Mouse (Mus musculus): ENCODE data around the gene Cxcr5. TPM values are rescaled to one million over a fixed set of nuclear protein-coding genes. Genes with fewer than 3 reads are reported as not detected.

The Cxcr5 gene
- polyA plus RNA-seq, 1 experiment from 2014 or later = not detected

DNA sequence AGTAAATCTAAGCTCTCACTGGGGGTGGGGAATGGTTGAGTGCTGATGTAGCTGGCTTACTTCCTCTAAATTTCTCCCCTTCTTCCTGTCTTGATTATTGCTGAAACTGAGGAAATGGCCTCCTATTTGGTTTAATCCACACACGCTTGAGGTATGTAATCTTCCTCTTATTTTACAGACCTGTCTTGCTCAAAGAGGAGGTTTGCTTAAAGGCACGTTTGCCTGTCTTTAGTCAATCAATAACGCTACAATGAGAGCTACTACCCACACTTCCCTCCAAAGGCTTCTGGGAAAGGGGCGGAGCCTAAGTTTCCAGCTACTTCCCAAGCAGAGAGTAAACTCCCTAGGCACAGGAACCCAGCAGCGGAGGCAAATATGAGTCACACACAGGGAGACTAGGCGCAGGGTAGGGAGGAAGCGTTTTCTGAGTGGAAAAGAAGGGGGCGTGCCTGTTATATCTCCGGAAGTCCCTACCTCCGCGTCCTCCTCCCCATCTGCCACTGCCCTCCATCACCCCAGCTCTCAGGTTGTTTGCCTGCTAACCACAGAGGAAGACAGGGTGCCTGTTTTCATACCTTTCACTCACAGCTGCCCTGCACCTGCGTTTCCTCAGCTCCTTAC is 46.4 kb downstream of the Cxcr5 start:
- WGBS = 65% methylated on average over 12 of the region's 12 CpGs

GRCm38 (mm10) chr9:44514147-44514546 is 47.5 kb downstream of the Cxcr5 start:
- H3K4me3 ChIP-seq (replicated peaks) = no peak overlapping the region
- no peak overlapping the region for H3K27ac ChIP-seq
- H3K36me3 ChIP-seq = peaks cover 3% of the 10 kb centered on the region
- ATAC-seq (ENCODE audit: insufficient number of reproducible peaks, insufficient read depth, low FRiP score, low TSS enrichment, low read depth) = no peak
- peaks cover 30% of the 10 kb centered on the region for H3K4me1 ChIP-seq (replicated peaks)
- no peaks in the 10 kb centered on the region for H3K9me3 ChIP-seq
- H3K9ac ChIP-seq (replicated peaks) = no peak overlapping the region
- H3K4me2 ChIP-seq = no peak overlapping the region
- H3K27me3 ChIP-seq = peaks cover 5% of the 10 kb centered on the region
- WGBS = 89% methylated on average over 5 of the region's 5 CpGs

More for the DNA sequence above, 46.4 kb downstream of the Cxcr5 start:
- H3K4me2 ChIP-seq = no peak overlapping the region
- ATAC-seq (ENCODE audit: insufficient number of reproducible peaks, insufficient read depth, low FRiP score, low TSS enrichment, low read depth) = no peak
- H3K9me3 ChIP-seq = no peaks in the 10 kb centered on the region
- H3K9ac ChIP-seq (replicated peaks) = no peak overlapping the region
- peaks cover 19% of the 10 kb centered on the region for H3K4me1 ChIP-seq (replicated peaks)
- H3K4me3 ChIP-seq (replicated peaks) = no peak overlapping the region
- H3K36me3 ChIP-seq = no peaks in the 10 kb centered on the region
- H3K27ac ChIP-seq = no peak overlapping the region
- H3K27me3 ChIP-seq = no peaks in the 10 kb centered on the region

- 73% methylated on average over 20 of the region's 20 CpGs for WGBS
- H3K4me3 ChIP-seq (replicated peaks) = no peak overlapping the region
- H3K27me3 ChIP-seq = peaks cover 10% of the 10 kb centered on the region
- peaks cover 36% of the 10 kb centered on the region for H3K4me1 ChIP-seq (replicated peaks)
- H3K36me3 ChIP-seq = peaks cover 8% of the 10 kb centered on the region
- H3K9me3 ChIP-seq = no peaks in the 10 kb centered on the region
- no peak overlapping the region for H3K27ac ChIP-seq
- no peak overlapping the region for H3K4me2 ChIP-seq
- ATAC-seq (ENCODE audit: insufficient number of reproducible peaks, insufficient read depth, low FRiP score, low TSS enrichment, low read depth) = no peak
- H3K9ac ChIP-seq (replicated peaks) = no peak overlapping the region
Observed at GRCm38 (mm10) chr9:44513610-44514009, 48.1 kb downstream of the Cxcr5 start.

- no peaks in the 10 kb centered on the region for H3K9me3 ChIP-seq
- H3K4me1 ChIP-seq (replicated peaks) = peaks cover 37% of the 10 kb centered on the region
- ATAC-seq (ENCODE audit: insufficient number of reproducible peaks, insufficient read depth, low FRiP score, low TSS enrichment, low read depth) = no peak
- H3K4me2 ChIP-seq = no peak overlapping the region
- peaks cover 12% of the 10 kb centered on the region for H3K27me3 ChIP-seq
- 86% methylated on average over 11 of the region's 11 CpGs for WGBS
- H3K4me3 ChIP-seq (replicated peaks) = no peak overlapping the region
- H3K9ac ChIP-seq (replicated peaks) = no peak overlapping the region
- peaks cover 13% of the 10 kb centered on the region for H3K36me3 ChIP-seq
- no peak overlapping the region for H3K27ac ChIP-seq
Observed at GRCm38 (mm10) chr9:44513121-44513520, 48.6 kb downstream of the Cxcr5 start.

GRCm38 (mm10) chr9:44512717-44513003 is 49.0 kb downstream of the Cxcr5 start:
- Histone ChIP-seq H3K4me2 (no peak overlapping the region), H3K4me1 (replicated peaks) (peaks cover 37% of the 10 kb centered on the region), H3K27me3 (peaks cover 12% of the 10 kb centered on the region), H3K36me3 (peaks cover 18% of the 10 kb centered on the region), H3K4me3 (replicated peaks) (no peak overlapping the region), H3K9me3 (no peaks in the 10 kb centered on the region), H3K9ac (replicated peaks) (no peak overlapping the region), H3K27ac (no peak overlapping the region)
- no peak for ATAC-seq (ENCODE audit: insufficient number of reproducible peaks, insufficient read depth, low FRiP score, low TSS enrichment, low read depth)
- 73% methylated on average over 3 of the region's 3 CpGs for WGBS

DNA sequence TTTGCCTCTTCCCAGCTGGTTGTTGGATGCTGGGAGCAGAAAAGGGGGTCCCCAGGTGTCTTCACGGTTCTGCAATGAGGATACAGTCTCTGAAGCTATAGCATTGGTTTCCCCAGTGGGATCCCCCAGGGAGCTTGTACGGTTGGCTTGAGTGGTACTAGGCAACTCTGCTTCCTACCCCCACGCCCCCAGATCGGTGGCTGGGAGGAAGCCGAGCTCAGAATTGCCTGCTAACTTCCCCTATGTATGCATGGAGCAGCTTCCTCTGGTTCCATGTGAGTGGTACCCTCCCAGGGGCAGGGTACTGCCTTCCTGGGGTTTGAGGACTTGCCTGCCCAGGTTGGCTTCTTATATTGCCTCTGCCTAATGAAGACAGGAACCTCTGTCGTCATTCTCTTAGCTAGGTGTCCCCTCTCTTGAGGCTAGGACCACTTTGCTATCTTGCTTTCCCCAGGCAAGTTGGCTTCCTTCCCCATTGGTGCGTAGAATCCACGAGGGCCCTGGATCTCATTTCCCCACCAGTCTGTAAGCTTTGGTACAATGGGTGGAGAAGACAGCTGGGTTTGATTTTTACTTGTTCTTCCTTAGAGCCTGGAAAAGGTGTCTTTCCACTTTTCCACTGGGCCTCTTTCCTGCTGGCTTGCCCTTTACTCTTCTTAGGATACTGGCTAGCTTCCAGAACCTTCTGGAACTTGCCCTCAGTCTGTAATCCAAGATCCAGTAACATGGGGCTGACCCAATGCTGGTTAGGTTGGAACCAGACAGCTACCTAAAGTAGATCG is 49.6 kb downstream of the Cxcr5 start:
- Histone ChIP-seq H3K4me3 (replicated peaks) (no peak overlapping the region), H3K9ac (replicated peaks) (no peak overlapping the region), H3K27me3 (peaks cover 12% of the 10 kb centered on the region), H3K27ac (no peak overlapping the region), H3K9me3 (no peaks in the 10 kb centered on the region), H3K36me3 (peaks cover 23% of the 10 kb centered on the region), H3K4me1 (replicated peaks) (peaks cover 37% of the 10 kb centered on the region), H3K4me2 (no peak overlapping the region)
- ATAC-seq (ENCODE audit: insufficient number of reproducible peaks, insufficient read depth, low FRiP score, low TSS enrichment, low read depth) = no peak
- 77% methylated on average over 9 of the region's 9 CpGs for WGBS

- H3K4me3 ChIP-seq (replicated peaks) = no peak overlapping the region
- no peaks in the 10 kb centered on the region for H3K9me3 ChIP-seq
- no peak overlapping the region; the same call in 1 of the 2 replicates for H3K9ac ChIP-seq (replicated peaks)
- H3K27me3 ChIP-seq = peaks cover 12% of the 10 kb centered on the region
- 63% methylated on average over 5 of the region's 5 CpGs for WGBS
- no peak for ATAC-seq (ENCODE audit: insufficient number of reproducible peaks, insufficient read depth, low FRiP score, low TSS enrichment, low read depth)
- H3K27ac ChIP-seq = peak overlapping the region; percentile 50; the same call in 1 of the 2 replicates
- no peak overlapping the region for H3K4me2 ChIP-seq
- peaks cover 37% of the 10 kb centered on the region for H3K4me1 ChIP-seq (replicated peaks)
- peaks cover 34% of the 10 kb centered on the region for H3K36me3 ChIP-seq
Observed at GRCm38 (mm10) chr9:44510872-44511601, 50.6 kb downstream of the Cxcr5 start.

DNA sequence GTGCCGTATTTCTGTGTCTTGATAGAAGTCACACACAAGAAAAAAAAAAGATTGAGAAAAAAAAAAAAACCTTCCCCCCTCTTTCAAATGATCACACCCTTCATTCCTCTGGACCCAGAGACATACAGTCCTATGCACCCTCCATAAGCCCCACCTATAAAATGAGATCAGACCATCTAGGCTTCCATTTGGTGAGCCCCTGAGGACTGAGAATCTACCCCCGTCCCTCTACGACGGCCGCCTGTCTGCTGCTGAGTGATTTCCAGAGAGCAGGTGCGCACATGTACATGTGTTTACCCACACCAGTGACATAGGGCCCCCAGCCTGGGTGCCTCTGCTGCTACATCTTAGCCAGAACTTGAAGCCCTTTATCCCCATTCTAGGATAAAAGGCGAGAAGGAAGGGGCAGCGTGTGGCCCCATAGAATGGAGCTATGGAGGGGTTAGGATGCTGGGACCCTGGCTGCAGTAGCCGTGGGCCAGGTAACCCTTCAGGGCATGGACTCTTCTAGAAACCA is 51.3 kb downstream of the Cxcr5 start:
- Histone ChIP-seq H3K27ac (no peak overlapping the region), H3K4me2 (peak overlapping the region; percentile 57), H3K4me3 (replicated peaks) (peak overlapping the region; percentile 27; the same call in 1 of the 2 replicates), H3K9ac (replicated peaks) (no peak overlapping the region), H3K4me1 (replicated peaks) (peaks cover 42% of the 10 kb centered on the region), H3K27me3 (peaks cover 12% of the 10 kb centered on the region), H3K36me3 (peaks cover 40% of the 10 kb centered on the region), H3K9me3 (no peaks in the 10 kb centered on the region)
- WGBS = 29% methylated on average over 9 of the region's 9 CpGs
- no peak for ATAC-seq (ENCODE audit: insufficient number of reproducible peaks, insufficient read depth, low FRiP score, low TSS enrichment, low read depth)

- peak overlapping the region; percentile 57 for H3K4me2 ChIP-seq
- peaks cover 47% of the 10 kb centered on the region for H3K36me3 ChIP-seq
- ATAC-seq (ENCODE audit: insufficient number of reproducible peaks, insufficient read depth, low FRiP score, low TSS enrichment, low read depth) = 0 out of 2 replicates have a peak, but pooled peaks have one; percentile 13
- H3K27me3 ChIP-seq = peaks cover 12% of the 10 kb centered on the region
- WGBS = 17% methylated on average over 25 of the region's 27 CpGs
- peak overlapping the region; percentile 51; the same call in 1 of the 2 replicates for H3K9ac ChIP-seq (replicated peaks)
- H3K4me3 ChIP-seq (replicated peaks) = peak overlapping the region; percentile 27
- peaks cover 47% of the 10 kb centered on the region for H3K4me1 ChIP-seq (replicated peaks)
- peak overlapping the region; percentile 53; the same call in 1 of the 2 replicates for H3K27ac ChIP-seq
- H3K9me3 ChIP-seq = no peaks in the 10 kb centered on the region
Observed at GRCm38 (mm10) chr9:44509487-44510354, 52.0 kb downstream of the Cxcr5 start.

DNA sequence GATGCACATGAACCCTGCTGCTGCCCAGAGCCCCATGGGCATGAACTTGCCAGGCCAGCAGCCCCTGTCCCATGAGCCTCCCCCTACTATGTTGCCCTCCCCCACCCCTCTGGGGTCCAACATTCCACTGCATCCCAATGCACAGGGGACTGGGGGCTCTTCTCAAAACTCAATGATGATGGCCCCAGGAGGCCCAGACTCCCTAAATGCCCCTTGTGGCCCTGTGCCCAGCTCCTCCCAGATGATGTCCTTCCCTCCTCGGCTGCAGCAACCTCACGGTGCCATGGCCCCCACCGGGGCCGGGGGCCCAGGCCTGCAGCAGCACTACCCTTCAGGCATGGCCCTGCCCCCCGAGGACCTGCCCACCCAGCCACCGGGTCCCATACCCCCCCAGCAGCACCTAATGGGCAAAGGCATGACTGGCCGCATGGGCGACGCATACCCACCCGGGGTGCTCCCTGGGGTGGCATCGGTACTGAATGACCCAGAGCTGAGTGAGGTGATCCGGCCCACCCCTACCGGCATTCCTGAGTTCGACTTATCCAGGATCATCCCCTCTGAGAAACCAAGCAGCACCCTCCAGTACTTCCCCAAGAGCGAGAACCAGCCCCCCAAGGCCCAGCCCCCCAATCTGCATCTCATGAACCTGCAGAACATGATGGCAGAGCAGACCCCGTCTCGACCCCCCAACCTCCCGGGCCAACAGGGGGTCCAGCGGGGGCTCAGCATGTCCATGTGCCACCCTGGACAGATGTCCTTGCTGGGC is 52.8 kb downstream of the Cxcr5 start:
- H3K4me2 ChIP-seq = peak overlapping the region; percentile 57
- no peak for ATAC-seq (ENCODE audit: insufficient number of reproducible peaks, insufficient read depth, low FRiP score, low TSS enrichment, low read depth)
- H3K9ac ChIP-seq (replicated peaks) = peak overlapping the region; percentile 51; the same call in 1 of the 2 replicates
- peaks cover 12% of the 10 kb centered on the region for H3K27me3 ChIP-seq
- H3K4me1 ChIP-seq (replicated peaks) = peaks cover 47% of the 10 kb centered on the region
- 85% methylated on average over 19 of the region's 19 CpGs for WGBS
- no peaks in the 10 kb centered on the region for H3K9me3 ChIP-seq
- H3K36me3 ChIP-seq = peaks cover 56% of the 10 kb centered on the region
- H3K4me3 ChIP-seq (replicated peaks) = no peak overlapping the region
- 0 out of 2 replicates have a peak overlapping the region, but pooled peaks have one; percentile 53 for H3K27ac ChIP-seq

Data from limb, embryonic 12.5 days (tissue).